Mouse (Mus musculus) ovary, postnatal 10 days (tissue): ENCODE measurements around the gene Flot1.
"Not testable (repeated sequence)": the region's sequence is repeated elsewhere in the genome, so short reads cannot be mapped to it uniquely, and the experiment has no call there.

Source experiments
- DNase-seq: peaks from one replicate; pipeline ENCODE4 v3.0.0; 2022; ENCODE audit warnings: low spot score

The Flot1 gene

GRCm38 (mm10) chr17:35836991-35837422, 14.0 kb downstream of the Flot1 start:
- DNase-seq: peak; percentile 70

GRCm38 (mm10) chr17:35837487-35837886, 14.5 kb downstream of the Flot1 start:
- DNase-seq: no peak

- peak; percentile 90 for DNase-seq
Observed at GRCm38 (mm10) chr17:35838122-35838544, 15.1 kb downstream of the Flot1 start, which contains the start of gene Tubb5. TSS of gene Tubb5 (minus strand) at chr17:35838306.

- no peak for DNase-seq
Observed at GRCm38 (mm10) chr17:35838570-35838969, 15.5 kb downstream of the Flot1 start.

GRCm38 (mm10) chr17:35839002-35839401, 16.0 kb downstream of the Flot1 start:
- not testable (repeated sequence) for DNase-seq

- no peak for DNase-seq
Observed at GRCm38 (mm10) chr17:35840561-35840960, 17.5 kb downstream of the Flot1 start.

- peak; percentile 93 for DNase-seq
Observed at GRCm38 (mm10) chr17:35841076-35841950, 18.3 kb downstream of the Flot1 start, which contains the start of gene Mdc1. TSS of gene Mdc1 (plus strand) at chr17:35841515.

GRCm38 (mm10) chr17:35842006-35842405, 19.0 kb downstream of the Flot1 start:
- DNase-seq: no peak

GRCm38 (mm10) chr17:35843514-35843913, 20.5 kb downstream of the Flot1 start:
- DNase-seq: no peak

- no peak for DNase-seq
Observed at GRCm38 (mm10) chr17:35848112-35848511, 25.1 kb downstream of the Flot1 start.

GRCm38 (mm10) chr17:35850974-35851373, 27.9 kb downstream of the Flot1 start:
- no peak for DNase-seq

GRCm38 (mm10) chr17:35859371-35859770, 36.3 kb downstream of the Flot1 start:
- DNase-seq: no peak

GRCm38 (mm10) chr17:35859835-35860234, 36.8 kb downstream of the Flot1 start:
- no peak for DNase-seq

- DNase-seq: no peak
Observed at GRCm38 (mm10) chr17:35860831-35861197, 37.8 kb downstream of the Flot1 start.

- peak; percentile 88 for DNase-seq
Observed at GRCm38 (mm10) chr17:35861198-35861857, 38.3 kb downstream of the Flot1 start, which contains the start of gene Nrm. TSS of gene Nrm (plus strand) at chr17:35861318.

GRCm38 (mm10) chr17:35864832-35865353, 41.9 kb downstream of the Flot1 start:
- DNase-seq: no peak

- peak; percentile 57 for DNase-seq
Observed at GRCm38 (mm10) chr17:35865481-35866280, 42.7 kb downstream of the Flot1 start, which contains the start of gene Ppp1r18. TSS of gene Ppp1r18 (plus strand) at chr17:35865593.

- peak; percentile 62 for DNase-seq
Observed at GRCm38 (mm10) chr17:35866281-35866831, 43.3 kb downstream of the Flot1 start.

GRCm38 (mm10) chr17:35866911-35867890, 44.2 kb downstream of the Flot1 start:
- DNase-seq: no peak

- DNase-seq: no peak
Observed at GRCm38 (mm10) chr17:35868165-35868820, 45.3 kb downstream of the Flot1 start.
